Mouse (Mus musculus): ENCODE measurements around the gene Sh3bgrl3.
"Not testable (repeated sequence)": the region's sequence is repeated elsewhere in the genome, so short reads cannot be mapped to it uniquely, and the experiment has no call there.

GRCm38 (mm10) chr4:134144297-134144696 is 15.7 kb upstream of the Sh3bgrl3 start:
- TF ChIP-seq USF1 (IDR thresholded peaks at IDR 0.05; ENCODE audit: low read depth, low read length); ZKSCAN1 (IDR thresholded peaks at IDR 0.05; ENCODE audit: borderline replicate concordance, low read depth, low read length); TBP (conservative IDR thresholded peaks at IDR 0.05; ENCODE audit: low read depth, low read length); NRF1 (IDR thresholded peaks at IDR 0.05; ENCODE audit: low read depth, low read length): not testable (repeated sequence)

All from CH12.LX (cell line).